Mouse (Mus musculus): Measurements from ENCODE around the gene Cpped1. TPM values are rescaled to one million over a fixed set of nuclear protein-coding genes. Genes with fewer than 3 reads are reported as not detected.
A peak's percentile ranks its signal among the peaks of the same experiment; 100 is the strongest.

The Cpped1 gene
- total and polyA plus RNA-seq, 2 experiments from 2014 or later: 19.2 to 20.9 TPM

GRCm38 (mm10) chr16:11790476-11790875 lies 118.8 kb downstream of the Cpped1 start:
- DNase-seq (ENCODE audit: low spot score) (no peak), ATAC-seq (ENCODE audit: low FRiP score) (no peak)
- WGBS: 88% methylated on average over 3 of the region's 3 CpGs
- H3K4me1 ChIP-seq (ENCODE audit: insufficient read depth, low read length): no peaks in the 10 kb centered on the region
- H3K9me3 ChIP-seq (ENCODE audit: low read length): no peaks in the 10 kb centered on the region
- no peaks in the 10 kb centered on the region for H3K27me3 ChIP-seq (ENCODE audit: insufficient read depth, low read length)
- no peaks in the 10 kb centered on the region for H3K36me3 ChIP-seq (ENCODE audit: insufficient read depth, low read length)
- no peak overlapping the region for H3K27ac ChIP-seq (ENCODE audit: low read depth, low read length)
- no peak overlapping the region for H3K4me2 ChIP-seq (ENCODE audit: low read depth, low read length, poor library complexity, severe bottlenecking)
- no peak for TF ChIP-seq CTCF (IDR thresholded peaks at IDR 0.05)
- no peak overlapping the region for H3K4me3 ChIP-seq (ENCODE audit: low read depth, low read length)
- no peak overlapping the region for H3K9ac ChIP-seq (replicated peaks; ENCODE audit: low read length, poor library complexity, severe bottlenecking)

GRCm38 (mm10) chr16:11785806-11786205 lies 123.4 kb downstream of the Cpped1 start:
- no peak for DNase-seq (ENCODE audit: low spot score)
- Histone ChIP-seq H3K9me3 (ENCODE audit: low read length) (no peaks in the 10 kb centered on the region), H3K27me3 (ENCODE audit: insufficient read depth, low read length) (no peaks in the 10 kb centered on the region), H3K4me3 (ENCODE audit: low read depth, low read length) (no peak overlapping the region), H3K36me3 (ENCODE audit: insufficient read depth, low read length) (no peaks in the 10 kb centered on the region), H3K4me1 (ENCODE audit: insufficient read depth, low read length) (no peaks in the 10 kb centered on the region), H3K9ac (replicated peaks; ENCODE audit: low read length, poor library complexity, severe bottlenecking) (no peak overlapping the region), H3K27ac (ENCODE audit: low read depth, low read length) (no peak overlapping the region), H3K4me2 (ENCODE audit: low read depth, low read length, poor library complexity, severe bottlenecking) (no peak overlapping the region)
- TF ChIP-seq CTCF (IDR thresholded peaks at IDR 0.05): no peak
- 85% methylated on average over 4 of the region's 4 CpGs for WGBS
- no peak for ATAC-seq (ENCODE audit: low FRiP score)

- DNase-seq (ENCODE audit: low spot score) (no peak), ATAC-seq (ENCODE audit: low FRiP score) (no peak)
- H3K36me3 ChIP-seq (ENCODE audit: insufficient read depth, low read length): no peaks in the 10 kb centered on the region
- no peak overlapping the region for H3K4me2 ChIP-seq (ENCODE audit: low read depth, low read length, poor library complexity, severe bottlenecking)
- no peak overlapping the region for H3K27ac ChIP-seq (ENCODE audit: low read depth, low read length)
- no peak overlapping the region for H3K9ac ChIP-seq (replicated peaks; ENCODE audit: low read length, poor library complexity, severe bottlenecking)
- no peak for TF ChIP-seq CTCF (IDR thresholded peaks at IDR 0.05)
- 59% methylated on average over 4 of the region's 4 CpGs for WGBS
- H3K9me3 ChIP-seq (ENCODE audit: low read length): no peaks in the 10 kb centered on the region
- no peaks in the 10 kb centered on the region for H3K27me3 ChIP-seq (ENCODE audit: insufficient read depth, low read length)
- no peaks in the 10 kb centered on the region for H3K4me1 ChIP-seq (ENCODE audit: insufficient read depth, low read length)
- no peak overlapping the region for H3K4me3 ChIP-seq (ENCODE audit: low read depth, low read length)
These were observed 124.9 kb downstream of the Cpped1 start for GRCm38 (mm10) chr16:11784354-11784753.

GRCm38 (mm10) chr16:11783337-11783736 lies 125.9 kb downstream of the Cpped1 start:
- H3K9ac ChIP-seq (replicated peaks; ENCODE audit: low read length, poor library complexity, severe bottlenecking): no peak overlapping the region
- H3K4me1 ChIP-seq (ENCODE audit: insufficient read depth, low read length): no peaks in the 10 kb centered on the region
- TF ChIP-seq CTCF (IDR thresholded peaks at IDR 0.05): no peak
- no peaks in the 10 kb centered on the region for H3K9me3 ChIP-seq (ENCODE audit: low read length)
- H3K36me3 ChIP-seq (ENCODE audit: insufficient read depth, low read length): no peaks in the 10 kb centered on the region
- no peak overlapping the region for H3K4me3 ChIP-seq (ENCODE audit: low read depth, low read length)
- no peaks in the 10 kb centered on the region for H3K27me3 ChIP-seq (ENCODE audit: insufficient read depth, low read length)
- ATAC-seq (ENCODE audit: low FRiP score) (no peak), DNase-seq (ENCODE audit: low spot score) (no peak)
- H3K4me2 ChIP-seq (ENCODE audit: low read depth, low read length, poor library complexity, severe bottlenecking): no peak overlapping the region
- no peak overlapping the region for H3K27ac ChIP-seq (ENCODE audit: low read depth, low read length)

GRCm38 (mm10) chr16:11782082-11782481 lies 127.2 kb downstream of the Cpped1 start:
- no peaks in the 10 kb centered on the region for H3K36me3 ChIP-seq (ENCODE audit: insufficient read depth, low read length)
- no peak for TF ChIP-seq CTCF (IDR thresholded peaks at IDR 0.05)
- no peak for ATAC-seq (ENCODE audit: low FRiP score)
- no peaks in the 10 kb centered on the region for H3K27me3 ChIP-seq (ENCODE audit: insufficient read depth, low read length)
- H3K9ac ChIP-seq (replicated peaks; ENCODE audit: low read length, poor library complexity, severe bottlenecking): no peak overlapping the region
- H3K4me3 ChIP-seq (ENCODE audit: low read depth, low read length): no peak overlapping the region
- DNase-seq (ENCODE audit: low spot score): no peak
- no peaks in the 10 kb centered on the region for H3K4me1 ChIP-seq (ENCODE audit: insufficient read depth, low read length)
- H3K4me2 ChIP-seq (ENCODE audit: low read depth, low read length, poor library complexity, severe bottlenecking): no peak overlapping the region
- 39% methylated on average over 2 of the region's 2 CpGs for WGBS
- no peak overlapping the region for H3K27ac ChIP-seq (ENCODE audit: low read depth, low read length)
- no peaks in the 10 kb centered on the region for H3K9me3 ChIP-seq (ENCODE audit: low read length)

GRCm38 (mm10) chr16:11778715-11779460 lies 130.4 kb downstream of the Cpped1 start:
- no peak overlapping the region for H3K9ac ChIP-seq (replicated peaks; ENCODE audit: low read length, poor library complexity, severe bottlenecking)
- no peaks in the 10 kb centered on the region for H3K27me3 ChIP-seq (ENCODE audit: insufficient read depth, low read length)
- no peaks in the 10 kb centered on the region for H3K36me3 ChIP-seq (ENCODE audit: insufficient read depth, low read length)
- no peak overlapping the region for H3K4me2 ChIP-seq (ENCODE audit: low read depth, low read length, poor library complexity, severe bottlenecking)
- TF ChIP-seq CTCF (IDR thresholded peaks at IDR 0.05): no peak
- WGBS: 74% methylated on average over 9 of the region's 9 CpGs
- H3K4me3 ChIP-seq (ENCODE audit: low read depth, low read length): no peak overlapping the region
- no peaks in the 10 kb centered on the region for H3K9me3 ChIP-seq (ENCODE audit: low read length)
- H3K4me1 ChIP-seq (ENCODE audit: insufficient read depth, low read length): no peaks in the 10 kb centered on the region
- H3K27ac ChIP-seq (ENCODE audit: low read depth, low read length): no peak overlapping the region
- DNase-seq (ENCODE audit: low spot score): peak; percentile 22
- no peak for ATAC-seq (ENCODE audit: low FRiP score)
